Mouse (Mus musculus): ENCODE data around the gene Pik3cd.

- TF ChIP-seq CTCF (IDR thresholded peaks at IDR 0.05; ENCODE audit: control insufficient read depth, insufficient read depth, low read length) (no peak), POLR2A (IDR thresholded peaks at IDR 0.05; ENCODE audit: borderline replicate concordance, control insufficient read depth, low read depth, low read length) (no peak)
Observed at GRCm38 (mm10) chr4:149735624-149736250, 33.4 kb upstream of the Pik3cd start.
